ENCODE assay signal across 8 mouse cellular contexts in the genomic region with DNA sequence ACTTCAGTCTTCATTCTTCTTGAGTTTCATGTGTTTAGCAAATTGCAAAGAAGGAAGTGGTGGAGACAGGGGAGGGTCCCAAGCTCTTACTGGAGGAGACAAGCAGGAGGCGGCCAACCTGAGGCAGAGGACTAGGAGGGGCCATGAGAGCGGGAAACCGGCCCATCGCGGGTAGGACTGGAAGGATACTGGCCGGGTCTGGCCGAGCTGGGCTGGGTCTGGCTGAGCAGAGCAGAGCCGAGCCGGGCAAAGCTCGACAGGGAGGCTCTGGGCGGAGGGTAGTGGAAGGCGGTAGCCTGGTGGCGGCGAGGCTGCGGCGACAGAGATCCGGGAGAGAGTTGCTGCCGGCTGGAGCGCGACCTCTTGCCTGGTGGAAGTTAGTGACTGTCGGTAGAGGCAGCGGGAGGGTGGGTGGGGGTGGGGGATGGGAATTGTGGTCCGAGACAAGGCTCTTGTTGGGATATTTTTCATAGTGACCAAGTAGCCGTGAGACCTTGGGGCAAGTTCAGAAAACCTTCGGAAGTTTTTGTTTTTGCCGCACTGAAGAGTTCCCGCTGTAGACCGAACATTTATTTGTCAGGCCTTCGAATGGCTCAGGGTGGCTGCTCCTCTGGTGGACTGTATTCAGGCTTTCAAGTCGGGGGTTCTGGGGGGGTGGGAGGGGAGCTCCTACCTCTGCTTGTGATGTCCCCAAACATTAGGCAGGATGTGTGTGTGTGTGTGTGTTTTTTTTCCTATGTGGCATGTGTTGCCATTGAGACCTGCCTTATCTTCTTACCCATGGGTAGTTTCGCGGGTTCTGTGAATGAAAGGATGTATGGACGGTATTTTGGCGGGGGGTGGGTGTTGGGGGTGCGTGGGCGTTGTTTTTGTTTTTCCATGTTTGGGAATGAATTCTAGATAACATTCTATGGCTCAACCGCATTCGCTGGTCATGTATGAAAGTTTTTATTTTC. TPM values are rescaled to one million over a fixed set of nuclear protein-coding genes. Genes with fewer than 3 reads are reported as not detected.
DNase-seq lines count a peak whose midpoint lies in the region; ATAC-seq and TF ChIP-seq lines count a peak whose summit lies in the region.

A gene (plus strand): TSS at position 106 of the 956 bp plus-strand sequence.

- no peaks in the 10 kb centered on the region for H3K36me3 ChIP-seq in hindbrain, embryonic 14.5 days (replicated peaks; ENCODE audit: control insufficient read depth, insufficient read depth)
- peaks cover 7% of the 10 kb centered on the region for H3K36me3 ChIP-seq in liver, embryonic 11.5 days (ENCODE audit: control insufficient read depth, insufficient read depth, low read length)

- no peaks in the 10 kb centered on the region for H3K9me3 ChIP-seq in hindbrain, embryonic 14.5 days (ENCODE audit: control insufficient read depth, low read length)
- H3K9me3 ChIP-seq in liver, embryonic 11.5 days (ENCODE audit: control insufficient read depth, low read length) = no peaks in the 10 kb centered on the region

- no peak for TF ChIP-seq POLR2A in brain, embryonic 14.5 days (IDR thresholded peaks at IDR 0.05; ENCODE audit: borderline replicate concordance, extremely low read depth, insufficient read depth, insufficient read length, poor library complexity, severe bottlenecking)

- TF ChIP-seq CTCF in brain, embryonic 14.5 days (IDR thresholded peaks at IDR 0.05; ENCODE audit: borderline replicate concordance, extremely low read depth, insufficient read depth, insufficient read length) = no peak

- H3K27me3 ChIP-seq in hindbrain, embryonic 14.5 days (ENCODE audit: control insufficient read depth, insufficient read depth, low read length) = peaks cover 8% of the 10 kb centered on the region; the same call in 1 of the 2 replicates
- H3K27me3 ChIP-seq in liver, embryonic 11.5 days (replicated peaks; ENCODE audit: control insufficient read depth, insufficient read depth, low read length) = no peaks in the 10 kb centered on the region

- no peaks in the 10 kb centered on the region for H3K4me1 ChIP-seq in hindbrain, embryonic 14.5 days (replicated peaks; ENCODE audit: control insufficient read depth, insufficient read depth, low read length)
- H3K4me1 ChIP-seq in liver, embryonic 11.5 days (replicated peaks; ENCODE audit: control insufficient read depth, insufficient read depth, low read length) = peaks cover 9% of the 10 kb centered on the region

- peak within 1 kb of the TSS; percentile 25 for H3K4me3 ChIP-seq in hindbrain, embryonic 14.5 days (replicated peaks; ENCODE audit: low read length)
- H3K4me3 ChIP-seq in liver, embryonic 11.5 days (ENCODE audit: low read depth, low read length) = peak within 1 kb of the TSS; percentile 59

- ATAC-seq in hindbrain, embryonic 14.5 days (ENCODE audit: low FRiP score) = peak; percentile 79
- peak; percentile 81 for ATAC-seq in liver, embryonic 11.5 days (replicated peaks; ENCODE audit: low FRiP score)
- ATAC-seq in monocyte, adult 5-6 weeks (replicated peaks; ENCODE audit: insufficient number of reproducible peaks, low FRiP score, low TSS enrichment, poor library complexity, severe bottlenecking) = peak; percentile 73

- peak; percentile 76 for DNase-seq in Muller cell, postnatal 12 days (ENCODE audit: inconsistent ontology term)
- DNase-seq in brain, embryonic 14.5 days (ENCODE audit: low read depth) = peak; percentile 62
- peak; percentile 86 for DNase-seq in gastrocnemius, adult 18-20 months (ENCODE audit: low spot score)
- DNase-seq in hindbrain, embryonic 14.5 days (ENCODE audit: low spot score) = no peak
- DNase-seq in liver, embryonic 11.5 days (ENCODE audit: low spot score) = peak; percentile 87
- DNase-seq in testis, postnatal 10 days (ENCODE audit: low spot score) = peak; percentile 74
- no peak for DNase-seq in layer of hippocampus, adult 9-10 months (ENCODE audit: low spot score)

- peak within 1 kb of the TSS; percentile 50 for H3K4me2 ChIP-seq in hindbrain, embryonic 14.5 days (replicated peaks)
- peak within 1 kb of the TSS; percentile 84 for H3K4me2 ChIP-seq in liver, embryonic 11.5 days

- H3K27ac ChIP-seq in hindbrain, embryonic 14.5 days = no peak within 1 kb of the TSS
- H3K27ac ChIP-seq in liver, embryonic 11.5 days (ENCODE audit: low read depth, low read length) = peak within 1 kb of the TSS; percentile 100

- WGBS in hindbrain, embryonic 14.5 days = 23% methylated on average over 37 of the region's 38 CpGs
- 7% methylated on average over 38 of the region's 38 CpGs for WGBS in liver, embryonic 11.5 days

- H3K9ac ChIP-seq in hindbrain, embryonic 14.5 days = no peak within 1 kb of the TSS
- H3K9ac ChIP-seq in liver, embryonic 11.5 days (ENCODE audit: low read depth, low read length) = peak within 1 kb of the TSS; percentile 77

RNA-seq across cellular contexts. Expression of the gene that starts here (rescaled TPM):
- polyA plus RNA-seq in brain, embryonic 14.5 days (2012; rRNA removed) = 10.1 and 10.6 TPM in 2 replicates
- 10 to 100 TPM; 17.2 to 18.4 TPM for total RNA-seq in gastrocnemius, adult 18-20 months (2021)
- polyA plus RNA-seq in hindbrain, embryonic 14.5 days (2014; fragmentation: Nextera tagmentation; extraction: Ambion mirVana) = 4.8 and 4.9 TPM in 2 replicates
- 107 and 111 TPM in 2 replicates for polyA plus RNA-seq in liver, embryonic 11.5 days (2014; fragmentation: Nextera tagmentation; extraction: Ambion mirVana)
- 4.1 to 5.3 TPM (median 4.8 TPM) in 3 replicates for total RNA-seq in monocyte, adult 5-6 weeks (2017)

Comparison
In these comparisons a context has a peak if more than half of its experiments do, and no peak if none do; other contexts are left out.
1. DNase-seq: peak in Muller cell, postnatal 12 days (single experiment), brain, embryonic 14.5 days (single experiment), gastrocnemius, adult 18-20 months (single experiment), liver, embryonic 11.5 days (single experiment) and testis, postnatal 10 days (single experiment); none in hindbrain, embryonic 14.5 days (single experiment) and layer of hippocampus, adult 9-10 months (single experiment).
2. Peak in every context shown above with its lines, with median percentiles within 50 percentile points of each other: ATAC-seq.